Mouse (Mus musculus): Measurements from ENCODE around the gene Sbpl. TPM values are rescaled to one million over a fixed set of nuclear protein-coding genes. Genes with fewer than 3 reads are reported as not detected.

Sbpl gene
- 0.24 TPM in 1 of 2 replicates, not detected in the other for polyA plus RNA-seq (2012; rRNA removed)
- not detected in 2 replicates for polyA plus RNA-seq (2014; fragmentation: Nextera tagmentation; extraction: Ambion mirVana)

- WGBS, result 78% methylated on average over 5 of the region's 5 CpGs
- no peak for ATAC-seq (ENCODE audit: low FRiP score, low read depth)
- Histone ChIP-seq H3K9me3 (ENCODE audit: control insufficient read depth, low read length) (no peaks in the 10 kb centered on the region), H3K4me2 (replicated peaks; ENCODE audit: low read depth, low read length, severe bottlenecking) (no peak within 1 kb of the TSS), H3K36me3 (ENCODE audit: control insufficient read depth, insufficient read depth, low read length) (no peaks in the 10 kb centered on the region), H3K4me1 (ENCODE audit: control insufficient read depth, insufficient read depth, low read length) (no peaks in the 10 kb centered on the region), H3K9ac (ENCODE audit: low read depth, low read length, severe bottlenecking) (no peak within 1 kb of the TSS), H3K27ac (replicated peaks; ENCODE audit: low read depth, low read length) (no peak within 1 kb of the TSS), H3K27me3 (ENCODE audit: control insufficient read depth, insufficient read depth, low read length) (no peaks in the 10 kb centered on the region), H3K4me3 (replicated peaks; ENCODE audit: low read length) (no peak within 1 kb of the TSS)
- TF ChIP-seq POLR2A (IDR thresholded peaks at IDR 0.05; ENCODE audit: borderline replicate concordance, extremely low read depth, insufficient read depth, insufficient read length), result no peak
- no peak for DNase-seq (ENCODE audit: low spot score)
These were observed at the start of gene Sbpl for GRCm38 (mm10) chr17:23955174-23955573. Gene Sbpl (minus strand): TSS chr17:23955274.

DNA sequence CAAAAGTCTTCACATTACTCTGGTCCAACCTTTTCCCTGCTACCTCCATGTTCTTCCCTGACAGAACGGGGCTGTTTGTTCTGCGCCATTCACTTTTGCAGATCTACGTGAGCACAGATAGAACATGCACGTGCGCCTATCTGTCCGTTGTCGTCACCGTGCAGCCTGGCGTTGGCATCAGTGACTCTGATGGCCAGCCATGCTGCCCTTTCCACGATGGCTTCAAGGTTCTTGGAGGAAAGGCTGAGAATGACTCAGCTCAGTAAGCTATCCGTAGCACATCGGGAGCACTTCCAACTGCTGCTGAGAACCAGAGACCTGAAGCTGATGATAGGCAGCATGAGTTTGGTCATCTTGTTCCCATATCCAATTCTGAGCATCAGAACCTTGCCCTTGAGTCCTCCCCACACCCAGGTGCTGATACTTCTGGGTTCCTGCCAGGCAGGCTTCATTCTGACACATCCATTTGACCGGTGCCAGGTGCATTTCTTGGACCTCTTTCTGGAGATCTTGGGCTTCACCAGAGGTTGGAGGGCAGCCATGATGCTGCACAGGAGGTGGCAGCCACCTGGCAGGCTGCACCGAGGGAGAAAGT lies 49.1 kb upstream of the Sbpl start:
- Histone ChIP-seq H3K27ac (replicated peaks; ENCODE audit: low read depth, low read length) (no peak overlapping the region), H3K27me3 (ENCODE audit: control insufficient read depth, insufficient read depth, low read length) (no peaks in the 10 kb centered on the region), H3K9me3 (ENCODE audit: control insufficient read depth, low read length) (no peaks in the 10 kb centered on the region), H3K9ac (ENCODE audit: low read depth, low read length, severe bottlenecking) (no peak overlapping the region), H3K4me1 (ENCODE audit: control insufficient read depth, insufficient read depth, low read length) (no peaks in the 10 kb centered on the region), H3K36me3 (ENCODE audit: control insufficient read depth, insufficient read depth, low read length) (no peaks in the 10 kb centered on the region), H3K4me2 (replicated peaks; ENCODE audit: low read depth, low read length, severe bottlenecking) (no peak overlapping the region), H3K4me3 (replicated peaks; ENCODE audit: low read length) (no peak overlapping the region)
- DNase-seq (ENCODE audit: low spot score) (no peak), ATAC-seq (ENCODE audit: low FRiP score, low read depth) (no peak)
- 92% methylated on average over 14 of the region's 14 CpGs for WGBS
- no peak for TF ChIP-seq POLR2A (IDR thresholded peaks at IDR 0.05; ENCODE audit: borderline replicate concordance, extremely low read depth, insufficient read depth, insufficient read length)

DNA sequence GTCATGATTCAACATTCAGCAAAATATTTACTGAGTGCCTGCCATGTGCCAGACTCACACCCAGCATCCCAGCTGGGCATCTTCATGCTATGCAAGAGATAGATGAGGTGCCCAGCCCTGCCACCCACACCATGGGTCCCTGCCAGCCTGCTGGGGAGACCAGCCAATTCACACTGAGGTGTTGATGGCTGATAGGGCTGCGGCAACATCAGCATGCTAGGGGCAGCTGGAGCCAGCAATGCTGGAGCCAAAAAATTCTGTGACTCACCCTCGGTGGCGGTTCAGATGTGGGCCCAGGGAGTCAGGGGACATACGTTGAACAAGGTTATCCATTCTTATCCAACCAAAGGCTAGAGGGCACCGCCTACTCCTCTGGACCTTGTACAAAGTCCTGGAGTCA lies 45.3 kb upstream of the Sbpl start:
- Histone ChIP-seq H3K4me2 (replicated peaks; ENCODE audit: low read depth, low read length, severe bottlenecking) (no peak overlapping the region), H3K36me3 (ENCODE audit: control insufficient read depth, insufficient read depth, low read length) (no peaks in the 10 kb centered on the region), H3K4me1 (ENCODE audit: control insufficient read depth, insufficient read depth, low read length) (no peaks in the 10 kb centered on the region), H3K27me3 (ENCODE audit: control insufficient read depth, insufficient read depth, low read length) (no peaks in the 10 kb centered on the region), H3K4me3 (replicated peaks; ENCODE audit: low read length) (no peak overlapping the region), H3K27ac (replicated peaks; ENCODE audit: low read depth, low read length) (no peak overlapping the region), H3K9ac (ENCODE audit: low read depth, low read length, severe bottlenecking) (no peak overlapping the region), H3K9me3 (ENCODE audit: control insufficient read depth, low read length) (no peaks in the 10 kb centered on the region)
- TF ChIP-seq POLR2A (IDR thresholded peaks at IDR 0.05; ENCODE audit: borderline replicate concordance, extremely low read depth, insufficient read depth, insufficient read length), result no peak
- ATAC-seq (ENCODE audit: low FRiP score, low read depth), result no peak
- DNase-seq (ENCODE audit: low spot score), result no peak
- 39% methylated on average over 5 of the region's 5 CpGs for WGBS

DNA sequence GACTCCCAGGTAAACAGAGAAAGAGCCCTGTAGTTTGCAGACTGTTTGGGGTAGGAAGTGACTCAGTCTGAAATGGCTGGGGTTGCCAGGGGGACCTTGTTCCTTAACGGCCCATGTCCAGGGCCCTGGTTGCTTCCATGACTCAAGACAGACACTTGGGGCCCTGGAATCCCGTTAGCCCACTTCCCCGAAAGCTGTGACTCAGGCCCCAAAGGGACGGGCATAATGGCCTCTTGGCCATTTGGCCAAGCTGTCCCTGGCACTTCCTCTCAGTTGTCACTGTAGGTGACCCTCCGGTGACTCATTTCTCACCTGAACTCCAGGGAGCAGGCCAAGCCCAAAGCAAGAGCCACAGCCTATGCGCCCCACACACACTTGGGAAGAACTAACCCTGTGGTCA lies 43.3 kb upstream of the Sbpl start:
- ATAC-seq (ENCODE audit: low FRiP score, low read depth) (no peak), DNase-seq (ENCODE audit: low spot score) (no peak)
- H3K9me3 ChIP-seq (ENCODE audit: control insufficient read depth, low read length), result no peaks in the 10 kb centered on the region
- H3K4me3 ChIP-seq (replicated peaks; ENCODE audit: low read length), result no peak overlapping the region
- no peak overlapping the region for H3K4me2 ChIP-seq (replicated peaks; ENCODE audit: low read depth, low read length, severe bottlenecking)
- no peak overlapping the region for H3K9ac ChIP-seq (ENCODE audit: low read depth, low read length, severe bottlenecking)
- 55% methylated on average over 6 of the region's 6 CpGs for WGBS
- H3K27ac ChIP-seq (replicated peaks; ENCODE audit: low read depth, low read length), result no peak overlapping the region
- H3K4me1 ChIP-seq (ENCODE audit: control insufficient read depth, insufficient read depth, low read length), result no peaks in the 10 kb centered on the region
- no peak for TF ChIP-seq POLR2A (IDR thresholded peaks at IDR 0.05; ENCODE audit: borderline replicate concordance, extremely low read depth, insufficient read depth, insufficient read length)
- H3K36me3 ChIP-seq (ENCODE audit: control insufficient read depth, insufficient read depth, low read length), result no peaks in the 10 kb centered on the region
- H3K27me3 ChIP-seq (ENCODE audit: control insufficient read depth, insufficient read depth, low read length), result no peaks in the 10 kb centered on the region

- ATAC-seq (ENCODE audit: low FRiP score, low read depth) (no peak), DNase-seq (ENCODE audit: low spot score) (no peak)
- no peaks in the 10 kb centered on the region for H3K27me3 ChIP-seq (ENCODE audit: control insufficient read depth, insufficient read depth, low read length)
- no peak within 1 kb of the TSS for H3K4me3 ChIP-seq (replicated peaks; ENCODE audit: low read length)
- no peak within 1 kb of the TSS for H3K4me2 ChIP-seq (replicated peaks; ENCODE audit: low read depth, low read length, severe bottlenecking)
- WGBS, result 50% methylated on average over 2 of the region's 2 CpGs
- H3K27ac ChIP-seq (replicated peaks; ENCODE audit: low read depth, low read length), result no peak within 1 kb of the TSS
- H3K36me3 ChIP-seq (ENCODE audit: control insufficient read depth, insufficient read depth, low read length), result no peaks in the 10 kb centered on the region
- no peak within 1 kb of the TSS for H3K9ac ChIP-seq (ENCODE audit: low read depth, low read length, severe bottlenecking)
- peaks cover 4% of the 10 kb centered on the region; the same call in 1 of the 2 replicates for H3K4me1 ChIP-seq (ENCODE audit: control insufficient read depth, insufficient read depth, low read length)
- H3K9me3 ChIP-seq (ENCODE audit: control insufficient read depth, low read length), result no peaks in the 10 kb centered on the region
- no peak for TF ChIP-seq POLR2A (IDR thresholded peaks at IDR 0.05; ENCODE audit: borderline replicate concordance, extremely low read depth, insufficient read depth, insufficient read length)
These were observed 42.8 kb upstream of the Sbpl start, which contains the start of gene Prss22 for GRCm38 (mm10) chr17:23997901-23998300. Gene Prss22 (minus strand): TSS chr17:23998100.

Data from limb, embryonic 14.5 days (tissue).